Mouse (Mus musculus): ENCODE measurements around the gene Eml1. TPM values are rescaled to one million over a fixed set of nuclear protein-coding genes. Genes with fewer than 3 reads are reported as not detected.

Gene Eml1
- polyA plus RNA-seq, 1 experiment from 2014 or later, result 41.9 TPM

DNA sequence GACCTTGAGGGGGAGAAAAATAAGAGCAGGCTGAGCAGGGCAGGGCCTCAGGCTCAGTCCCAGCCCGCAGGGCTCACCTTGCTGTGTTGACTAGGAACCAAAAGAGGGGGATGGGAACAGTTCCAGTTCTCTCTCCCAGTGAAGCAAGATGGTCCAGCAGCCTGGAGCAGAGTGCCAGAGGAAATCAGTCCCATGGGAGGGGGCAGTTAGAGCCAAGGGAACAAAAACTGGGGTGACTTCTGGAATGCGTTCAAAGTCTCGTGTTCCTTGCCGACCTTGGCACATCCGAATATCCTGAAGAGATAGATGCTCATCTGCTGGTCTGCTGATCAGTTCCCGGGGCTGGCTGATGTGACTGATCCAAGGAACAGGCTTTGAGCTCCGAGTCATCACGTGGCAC, 30.2 kb downstream of the Eml1 start:
- H3K9ac ChIP-seq, result no peak overlapping the region
- no peak overlapping the region for H3K4me2 ChIP-seq (replicated peaks)
- H3K27me3 ChIP-seq, result no peaks in the 10 kb centered on the region
- H3K9me3 ChIP-seq, result no peaks in the 10 kb centered on the region
- WGBS, result 74% methylated on average over 8 of the region's 8 CpGs
- no peak overlapping the region for H3K4me3 ChIP-seq
- H3K36me3 ChIP-seq, result no peaks in the 10 kb centered on the region
- no peak for ATAC-seq (ENCODE audit: low FRiP score, low read depth)
- peaks cover 26% of the 10 kb centered on the region for H3K4me1 ChIP-seq
- H3K27ac ChIP-seq, result no peak overlapping the region

DNA sequence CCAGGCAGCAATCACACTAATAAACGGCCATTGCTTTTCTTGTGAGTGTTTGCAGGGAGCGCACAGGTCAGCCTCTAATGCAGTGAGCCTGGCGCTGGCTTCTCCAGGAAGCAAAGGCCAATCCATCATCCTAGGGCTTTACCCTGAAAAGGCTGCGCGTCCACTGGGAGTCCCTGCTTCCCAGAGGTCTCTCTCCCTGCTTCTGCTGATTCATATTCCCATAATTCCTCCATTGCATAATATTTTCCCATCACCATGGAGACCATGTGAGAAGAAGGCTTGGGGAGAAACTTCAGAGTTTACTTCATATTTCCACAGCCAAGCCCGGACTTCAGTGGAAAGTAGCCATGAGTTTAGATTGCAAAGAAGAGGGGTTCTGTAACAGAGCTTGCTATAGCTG, 33.2 kb downstream of the Eml1 start:
- Histone ChIP-seq H3K4me3 (no peak overlapping the region), H3K4me2 (replicated peaks) (no peak overlapping the region), H3K4me1 (peaks cover 30% of the 10 kb centered on the region), H3K27ac (0 out of 2 replicates have a peak overlapping the region, but pooled peaks have one; percentile 44), H3K9me3 (no peaks in the 10 kb centered on the region), H3K27me3 (no peaks in the 10 kb centered on the region), H3K36me3 (no peaks in the 10 kb centered on the region), H3K9ac (0 out of 2 replicates have a peak overlapping the region, but pooled peaks have one; percentile 39)
- WGBS, result 41% methylated on average over 6 of the region's 6 CpGs
- no peak for ATAC-seq (ENCODE audit: low FRiP score, low read depth)

DNA sequence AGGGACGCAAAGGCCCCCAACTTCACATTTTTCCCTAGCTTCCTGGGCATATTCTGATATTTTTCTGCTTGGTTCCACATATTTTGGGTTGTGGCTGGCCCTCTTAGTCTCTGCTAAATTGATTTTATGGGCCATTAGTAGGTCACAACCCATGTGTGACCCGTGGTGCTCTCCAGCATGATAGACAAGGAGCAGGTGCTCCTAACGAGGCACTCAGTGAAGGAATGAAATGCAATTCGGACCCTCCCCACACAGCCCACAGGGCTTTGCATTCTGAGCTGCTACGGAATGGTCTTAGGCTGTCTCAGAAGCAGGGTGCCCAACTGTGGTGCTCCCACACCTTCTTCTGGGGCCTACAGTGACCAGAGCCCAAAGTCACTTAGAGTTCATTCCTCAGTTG, 38.3 kb downstream of the Eml1 start:
- Histone ChIP-seq H3K4me3 (no peak overlapping the region), H3K36me3 (no peaks in the 10 kb centered on the region), H3K27me3 (no peaks in the 10 kb centered on the region), H3K9ac (no peak overlapping the region), H3K27ac (no peak overlapping the region), H3K9me3 (no peaks in the 10 kb centered on the region), H3K4me2 (replicated peaks) (no peak overlapping the region), H3K4me1 (peaks cover 34% of the 10 kb centered on the region)
- WGBS, result 52% methylated on average over 5 of the region's 5 CpGs
- no peak for ATAC-seq (ENCODE audit: low FRiP score, low read depth)

DNA sequence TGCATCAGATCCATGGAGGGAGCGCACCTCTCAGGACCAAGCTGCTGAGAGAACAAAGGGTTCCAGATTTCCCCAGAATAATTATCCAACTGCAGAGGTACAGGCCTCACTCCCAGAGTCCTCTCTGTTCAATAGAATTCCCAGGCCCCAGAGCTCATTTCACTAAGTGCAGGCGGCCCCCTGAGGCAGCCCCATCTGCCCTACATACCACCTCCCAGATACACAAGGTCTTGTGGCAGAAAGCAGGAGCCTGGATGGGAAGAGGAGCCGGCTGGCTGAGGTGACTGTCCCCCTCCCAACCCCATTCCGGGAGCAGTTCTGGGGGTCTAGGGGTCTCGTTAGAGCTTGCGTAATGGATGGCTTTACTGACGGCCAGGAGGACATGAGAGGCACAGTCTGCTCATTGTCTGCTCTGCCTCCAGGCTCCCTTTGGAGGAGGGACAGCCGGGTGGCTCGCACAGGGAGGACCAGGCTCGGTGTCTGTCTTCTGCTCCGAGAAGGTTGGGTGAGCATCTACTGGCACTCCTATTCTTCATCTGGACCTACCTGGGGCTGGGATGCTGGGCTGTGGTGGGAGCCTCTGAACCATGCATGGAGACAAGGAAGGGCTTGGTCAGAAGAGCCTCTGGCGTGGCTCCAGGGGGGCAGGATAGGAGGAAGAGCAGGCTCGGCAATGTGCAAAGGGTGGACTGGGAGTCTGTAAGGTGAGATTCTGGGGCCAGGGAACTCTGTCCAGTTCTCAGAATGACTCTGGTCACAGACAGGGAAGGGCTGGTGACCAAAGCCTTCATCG, 39.9 kb downstream of the Eml1 start:
- 58% methylated on average over 14 of the region's 14 CpGs for WGBS
- Histone ChIP-seq H3K4me3 (no peak overlapping the region), H3K27me3 (no peaks in the 10 kb centered on the region), H3K4me2 (replicated peaks) (no peak overlapping the region), H3K9me3 (no peaks in the 10 kb centered on the region), H3K27ac (no peak overlapping the region), H3K9ac (no peak overlapping the region), H3K36me3 (no peaks in the 10 kb centered on the region), H3K4me1 (peaks cover 21% of the 10 kb centered on the region)
- ATAC-seq (ENCODE audit: low FRiP score, low read depth), result no peak

DNA sequence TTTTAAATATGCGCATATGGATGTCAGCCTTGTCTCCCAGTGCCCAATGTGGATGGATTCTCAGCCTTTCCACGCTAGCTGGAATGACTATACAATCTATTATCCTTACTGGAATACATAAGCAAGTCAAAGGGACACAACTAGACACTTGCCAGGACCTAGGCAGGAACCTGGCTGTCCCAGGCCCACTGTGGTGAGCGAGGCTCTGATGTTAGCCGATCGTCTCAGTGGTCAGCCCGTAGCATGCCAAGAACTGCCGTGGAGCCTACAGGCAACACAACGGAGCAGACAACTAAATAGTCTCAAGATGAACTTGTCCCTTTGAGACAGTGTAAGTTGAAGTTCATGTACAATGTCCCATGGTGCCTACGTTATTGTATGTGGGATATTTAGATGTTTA, 44.2 kb downstream of the Eml1 start:
- ATAC-seq (ENCODE audit: low FRiP score, low read depth), result no peak

DNA sequence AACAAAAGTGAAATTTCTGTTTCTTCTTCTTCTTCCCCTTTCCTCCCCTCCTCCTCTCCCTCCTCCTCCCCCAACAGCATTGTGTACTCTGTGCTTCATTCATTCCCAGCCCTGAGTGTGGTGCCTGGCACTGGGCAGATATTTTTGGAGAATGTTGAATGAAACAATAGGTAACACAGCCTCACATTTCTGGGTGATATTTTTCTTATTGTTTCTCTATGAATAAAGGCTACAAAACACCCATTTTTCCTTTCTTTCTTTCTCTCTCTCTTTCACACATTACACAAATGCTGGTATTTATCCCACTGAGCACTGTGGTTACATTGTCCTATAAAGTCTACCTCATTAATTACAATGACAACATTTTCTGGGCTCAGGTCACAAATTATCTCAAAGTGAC, 48.8 kb downstream of the Eml1 start:
- Histone ChIP-seq H3K27ac (no peak overlapping the region), H3K9ac (no peak overlapping the region), H3K4me1 (peaks cover 7% of the 10 kb centered on the region), H3K9me3 (no peaks in the 10 kb centered on the region), H3K27me3 (peaks cover 8% of the 10 kb centered on the region), H3K36me3 (no peaks in the 10 kb centered on the region), H3K4me2 (replicated peaks) (no peak overlapping the region), H3K4me3 (no peak overlapping the region)
- ATAC-seq (ENCODE audit: low FRiP score, low read depth), result no peak

More for the DNA sequence above, 44.2 kb downstream of the Eml1 start:
- H3K36me3 ChIP-seq, result no peaks in the 10 kb centered on the region
- H3K4me3 ChIP-seq, result no peak overlapping the region
- no peaks in the 10 kb centered on the region for H3K27me3 ChIP-seq
- no peaks in the 10 kb centered on the region for H3K9me3 ChIP-seq
- no peak overlapping the region for H3K9ac ChIP-seq
- peaks cover 9% of the 10 kb centered on the region for H3K4me1 ChIP-seq
- no peak overlapping the region for H3K4me2 ChIP-seq (replicated peaks)
- H3K27ac ChIP-seq, result no peak overlapping the region
- WGBS, result 93% methylated on average over 9 of the region's 9 CpGs

DNA sequence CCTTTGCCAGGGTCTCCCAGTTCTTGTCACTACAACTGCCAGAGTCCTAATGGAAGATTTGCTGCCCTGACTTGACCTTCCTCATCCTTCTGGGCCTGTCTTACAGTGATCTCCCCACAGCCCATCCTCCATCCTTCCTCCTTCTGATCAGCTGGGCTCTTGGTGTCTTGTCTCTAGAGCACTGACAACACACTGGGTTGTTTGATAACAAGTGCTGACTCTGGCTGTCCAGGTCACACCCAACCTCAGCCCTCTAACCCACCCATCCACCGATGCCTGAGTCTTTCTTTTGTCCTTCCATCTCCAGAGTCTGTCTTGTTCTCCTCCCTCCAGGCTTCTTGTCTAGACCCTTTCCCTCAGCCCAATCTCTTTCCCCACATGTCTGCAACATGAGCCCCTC, 50.7 kb downstream of the Eml1 start:
- no peak for ATAC-seq (ENCODE audit: low FRiP score, low read depth)
- Histone ChIP-seq H3K4me3 (no peak overlapping the region), H3K9ac (no peak overlapping the region; the same call in 1 of the 2 replicates), H3K4me1 (peaks cover 10% of the 10 kb centered on the region), H3K27me3 (peaks cover 16% of the 10 kb centered on the region), H3K36me3 (no peaks in the 10 kb centered on the region), H3K4me2 (replicated peaks) (no peak overlapping the region), H3K27ac (no peak overlapping the region), H3K9me3 (no peaks in the 10 kb centered on the region)
- 82% methylated on average over 1 of the region's 1 CpGs for WGBS

DNA sequence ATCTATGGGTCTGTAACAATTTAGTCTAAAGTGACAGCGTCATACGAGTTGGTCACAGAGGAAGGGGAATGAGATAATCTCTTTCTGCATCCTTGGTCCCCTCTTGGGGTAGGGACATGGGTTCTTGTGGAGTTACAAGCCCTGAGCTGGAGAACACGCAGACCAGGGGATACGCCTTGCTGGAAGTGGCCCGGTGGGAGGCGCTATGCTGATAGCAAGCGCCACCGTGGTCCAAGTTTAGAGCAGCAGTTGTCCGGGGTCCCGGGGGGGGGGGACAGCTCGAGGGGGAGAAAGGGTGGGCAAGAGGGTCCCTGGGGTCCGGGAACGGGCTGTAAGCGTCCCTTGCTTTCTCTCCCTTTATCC, 51.7 kb downstream of the Eml1 start:
- H3K9ac ChIP-seq, result peak overlapping the region; percentile 89
- under 1% methylated on average over 14 of the region's 14 CpGs for WGBS
- peak overlapping the region; percentile 78 for H3K4me2 ChIP-seq (replicated peaks)
- peaks cover 10% of the 10 kb centered on the region for H3K4me1 ChIP-seq
- H3K27me3 ChIP-seq, result peaks cover 16% of the 10 kb centered on the region
- H3K36me3 ChIP-seq, result no peaks in the 10 kb centered on the region
- peak overlapping the region; percentile 82 for H3K4me3 ChIP-seq
- peak; percentile 59 for ATAC-seq (ENCODE audit: low FRiP score, low read depth)
- H3K27ac ChIP-seq, result peak overlapping the region; percentile 15; the same call in 1 of the 2 replicates
- no peaks in the 10 kb centered on the region for H3K9me3 ChIP-seq

DNA sequence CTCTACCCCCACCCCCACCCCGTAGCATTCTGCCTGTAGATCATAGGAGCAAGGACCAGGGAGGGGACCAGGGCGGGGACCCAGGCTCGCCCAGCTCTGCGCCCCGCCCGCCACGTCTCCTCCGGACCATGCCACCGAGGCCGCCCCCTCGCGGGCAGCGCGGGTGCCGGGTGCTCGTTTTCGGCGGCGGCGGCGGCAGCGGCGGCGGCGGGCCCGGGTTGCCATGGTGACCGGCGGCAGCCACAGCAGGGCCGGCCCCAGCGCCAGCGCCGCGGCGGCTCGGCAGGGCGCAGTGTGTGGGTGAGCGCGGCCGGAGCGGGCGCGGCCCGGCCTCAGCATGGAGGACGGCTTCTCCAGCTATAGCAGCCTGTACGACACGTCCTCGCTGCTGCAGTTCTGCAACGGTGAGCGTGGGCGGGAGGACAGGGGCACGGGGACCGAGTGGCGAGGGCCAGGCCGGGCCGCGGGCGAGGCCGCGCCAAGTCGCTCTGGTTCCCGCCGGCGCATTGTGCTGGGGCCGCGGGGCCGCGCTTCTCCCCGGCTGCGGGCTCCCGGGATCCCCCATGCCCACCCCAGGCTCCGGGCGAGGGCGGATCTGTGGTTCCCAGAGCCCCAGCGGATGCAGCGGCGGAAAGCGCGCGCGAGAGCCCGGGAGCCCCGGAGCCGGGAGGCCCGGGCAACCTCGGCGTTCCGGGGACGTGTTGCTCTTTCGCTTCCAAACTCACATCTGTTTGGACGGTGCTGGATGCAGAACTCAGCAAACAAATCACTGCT, 52.3 kb downstream of the Eml1 start:
- ATAC-seq (ENCODE audit: low FRiP score, low read depth), result peak; percentile 92

DNA sequence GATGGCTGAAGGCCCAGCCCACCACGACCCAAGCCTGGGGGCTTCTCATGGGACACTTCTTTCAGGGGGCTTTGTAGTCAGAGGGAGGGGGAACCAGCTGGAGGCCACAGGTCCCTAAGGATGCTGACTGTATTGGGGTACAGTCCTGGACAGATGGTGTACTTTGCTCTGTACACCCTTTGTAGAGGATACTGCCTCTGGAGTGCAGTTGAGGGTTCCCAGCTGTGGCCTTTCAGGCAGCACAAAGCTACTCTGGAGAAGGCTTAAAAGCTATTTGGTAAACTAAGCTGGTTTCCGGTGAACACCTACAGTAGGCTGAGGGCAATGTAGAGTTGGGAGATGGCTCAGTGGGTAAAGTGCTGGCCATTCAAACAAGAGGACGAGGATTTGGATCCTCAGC, 60.2 kb downstream of the Eml1 start:
- Histone ChIP-seq H3K9ac (no peak overlapping the region), H3K4me2 (replicated peaks) (no peak overlapping the region), H3K9me3 (no peaks in the 10 kb centered on the region), H3K4me1 (peaks cover 28% of the 10 kb centered on the region), H3K27me3 (peaks cover 4% of the 10 kb centered on the region), H3K4me3 (no peak overlapping the region), H3K36me3 (no peaks in the 10 kb centered on the region), H3K27ac (no peak overlapping the region)
- WGBS, result 77% methylated on average over 3 of the region's 3 CpGs
- no peak for ATAC-seq (ENCODE audit: low FRiP score, low read depth)

More for the DNA sequence above, 52.3 kb downstream of the Eml1 start:
- Histone ChIP-seq H3K4me1 (peaks cover 10% of the 10 kb centered on the region), H3K27me3 (peaks cover 16% of the 10 kb centered on the region), H3K27ac (peak overlapping the region; percentile 77), H3K4me2 (replicated peaks) (peak overlapping the region; percentile 78), H3K9me3 (no peaks in the 10 kb centered on the region), H3K36me3 (no peaks in the 10 kb centered on the region), H3K4me3 (peak overlapping the region; percentile 82), H3K9ac (peak overlapping the region; percentile 89)
- WGBS, result under 1% methylated on average over 60 of the region's 90 CpGs

DNA sequence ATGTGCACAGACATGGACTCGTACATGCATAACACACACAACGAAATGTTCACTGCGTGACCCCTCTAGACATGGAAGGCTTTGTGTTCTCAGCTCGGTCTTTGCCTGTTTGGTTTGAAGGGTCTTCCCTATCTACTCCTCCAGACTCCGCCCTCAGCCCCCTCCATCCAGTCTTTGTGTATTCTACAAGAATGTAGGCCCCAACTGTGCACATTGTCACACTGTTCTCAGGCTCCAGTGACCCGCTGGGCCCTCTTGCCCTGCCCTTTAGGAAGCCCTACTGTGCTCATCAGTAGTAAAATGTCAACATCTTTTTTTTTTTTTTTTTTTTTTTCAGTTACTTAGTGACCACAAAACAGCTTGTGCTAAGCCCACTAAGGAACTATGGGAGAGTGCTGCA, 61.0 kb downstream of the Eml1 start:
- H3K4me1 ChIP-seq, result peaks cover 30% of the 10 kb centered on the region
- H3K9ac ChIP-seq, result no peak overlapping the region
- no peaks in the 10 kb centered on the region for H3K9me3 ChIP-seq
- H3K4me2 ChIP-seq (replicated peaks), result no peak overlapping the region
- no peak for ATAC-seq (ENCODE audit: low FRiP score, low read depth)
- no peak overlapping the region for H3K4me3 ChIP-seq
- peaks cover 3% of the 10 kb centered on the region; the same call in 1 of the 2 replicates for H3K27me3 ChIP-seq
- WGBS, result 87% methylated on average over 6 of the region's 6 CpGs
- no peak overlapping the region for H3K27ac ChIP-seq
- H3K36me3 ChIP-seq, result no peaks in the 10 kb centered on the region

DNA sequence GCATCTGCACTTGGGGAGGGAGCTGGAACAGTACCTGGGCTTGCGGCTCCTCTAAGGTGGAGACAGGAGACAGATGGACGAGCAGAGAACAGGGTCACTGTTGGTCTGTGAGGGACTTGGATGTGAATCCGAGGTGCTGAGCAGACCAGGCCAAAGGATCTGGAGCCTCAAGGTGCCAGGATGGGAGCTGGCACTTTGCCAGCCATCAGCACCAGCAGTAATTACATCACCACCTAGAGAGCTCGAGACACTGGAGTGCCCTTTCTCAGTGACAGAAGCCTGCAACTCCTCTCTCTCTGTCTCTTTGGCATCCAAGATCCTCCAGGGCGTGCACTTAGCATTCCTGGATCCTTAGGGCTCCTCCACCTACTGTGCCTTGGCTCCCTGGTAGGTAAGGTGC, 61.8 kb downstream of the Eml1 start:
- no peaks in the 10 kb centered on the region for H3K9me3 ChIP-seq
- ATAC-seq (ENCODE audit: low FRiP score, low read depth), result no peak
- H3K4me1 ChIP-seq, result peaks cover 30% of the 10 kb centered on the region
- peaks cover 3% of the 10 kb centered on the region; the same call in 1 of the 2 replicates for H3K27me3 ChIP-seq
- H3K9ac ChIP-seq, result peak overlapping the region; percentile 0; the same call in 1 of the 2 replicates
- WGBS, result 76% methylated on average over 5 of the region's 5 CpGs
- H3K4me3 ChIP-seq, result no peak overlapping the region
- no peaks in the 10 kb centered on the region for H3K36me3 ChIP-seq
- H3K27ac ChIP-seq, result no peak overlapping the region
- no peak overlapping the region for H3K4me2 ChIP-seq (replicated peaks)
